Mouse (Mus musculus) midbrain, embryonic 14.5 days (tissue): ENCODE measurements around the gene Tmem206. TPM values are rescaled to one million over a fixed set of nuclear protein-coding genes. Genes with fewer than 3 reads are reported as not detected.
A peak's percentile ranks its signal among the peaks of the same experiment; 100 is the strongest.

ENCODE experiments used
- ATAC-seq: fragments of 200-750 bp; cut with Nextera tagmentation; 2 replicates; pipeline ENCODE4 v1.8.0; 2017; ENCODE audit warnings: moderate number of reproducible peaks, moderate library complexity; ENCODE audit not compliant: low FRiP score, low TSS enrichment
- DNase-seq: peaks from one replicate; pipeline ENCODE4 v3.0.0-alpha.2; 2015
- H3K27ac ChIP-seq: fragments of 300-500 bp; sonication (generic); replicated peaks from 2 replicates; pipeline ENCODE4 v1.5.1; 2014; ENCODE audit warnings: mild to moderate bottlenecking, low read depth, low read length, moderate library complexity
- H3K27me3 ChIP-seq: fragments of 300-500 bp; sonication (generic); 2 replicates; pipeline ENCODE4 v1.6.1; 2014; ENCODE audit warnings: low read length, control low read depth, mixed read lengths; ENCODE audit not compliant: control insufficient read depth, insufficient read depth
- H3K36me3 ChIP-seq: fragments of 300-500 bp; sonication (generic); 2 replicates; pipeline ENCODE4 v1.6.1; 2014; ENCODE audit warnings: low read length, control low read depth; ENCODE audit not compliant: control insufficient read depth, insufficient read depth
- H3K4me1 ChIP-seq: fragments of 300-500 bp; sonication (generic); 2 replicates; pipeline ENCODE4 v1.6.1; 2014; ENCODE audit warnings: mild to moderate bottlenecking, antibody characterized with exemption, low read length, control low read depth; ENCODE audit not compliant: control insufficient read depth, insufficient read depth
- H3K4me2 ChIP-seq: fragments of 300-500 bp; sonication (generic); 2 replicates; pipeline ENCODE4 v1.6.1; 2014; ENCODE audit warnings: mild to moderate bottlenecking, low read length, moderate library complexity
- H3K4me3 ChIP-seq: fragments of 300-500 bp; sonication (generic); replicated peaks from 2 replicates; pipeline ENCODE4 v1.5.1; 2014; ENCODE audit warnings: low read depth, low read length
- H3K9ac ChIP-seq: fragments of 300-500 bp; sonication (generic); replicated peaks from 2 replicates; pipeline ENCODE4 v1.6.1; 2014; ENCODE audit warnings: mild to moderate bottlenecking, low read length, moderate library complexity
- H3K9me3 ChIP-seq: fragments of 300-500 bp; sonication (generic); 2 replicates; pipeline ENCODE4 v1.6.1; 2016; ENCODE audit warnings: low read length, control low read depth, mixed read lengths; ENCODE audit not compliant: control insufficient read depth
- WGBS: fragments of 180-500 bp; shearing (Covaris S2); extraction: QIAGEN DNeasy Blood & Tissue Kit; methylation state at CpG from one replicate; pipeline ENCODE4 v1.1.7; 2014; 5-methylcytosine and 5-hydroxymethylcytosine counted together
- polyA plus RNA-seq: library from polyadenylated mRNA; unstranded; fragments of >200 nt; fragmentation: Nextera tagmentation; extraction: Ambion mirVana; gene quantifications from 2 replicates; pipeline ENCODE4 v1.2.1, GENCODE M21; 2014

The Tmem206 gene
- polyA plus RNA-seq, 1 experiment from 2014 or later, result 47.1 TPM

- Histone ChIP-seq H3K36me3 (peaks cover 85% of the 10 kb centered on the region), H3K9ac (no peak overlapping the region), H3K4me1 (no peaks in the 10 kb centered on the region), H3K4me2 (no peak overlapping the region), H3K4me3 (no peak overlapping the region), H3K27me3 (no peaks in the 10 kb centered on the region), H3K27ac (no peak overlapping the region), H3K9me3 (no peaks in the 10 kb centered on the region)
- WGBS, result 78% methylated on average over 4 of the region's 4 CpGs
- no peak for ATAC-seq
- DNase-seq, result no peak
These were observed 28.1 kb downstream of the Tmem206 start for GRCm38 (mm10) chr1:191353836-191354235.

GRCm38 (mm10) chr1:191356936-191357335 lies 31.2 kb downstream of the Tmem206 start:
- ATAC-seq (no peak), DNase-seq (no peak)
- 81% methylated on average over 1 of the region's 1 CpGs for WGBS
- H3K4me2 ChIP-seq, result no peak overlapping the region
- H3K4me1 ChIP-seq, result no peaks in the 10 kb centered on the region
- H3K27ac ChIP-seq, result no peak overlapping the region
- no peak overlapping the region for H3K9ac ChIP-seq
- no peak overlapping the region for H3K4me3 ChIP-seq
- H3K36me3 ChIP-seq, result peaks cover 56% of the 10 kb centered on the region
- no peaks in the 10 kb centered on the region for H3K27me3 ChIP-seq
- H3K9me3 ChIP-seq, result no peaks in the 10 kb centered on the region

DNA sequence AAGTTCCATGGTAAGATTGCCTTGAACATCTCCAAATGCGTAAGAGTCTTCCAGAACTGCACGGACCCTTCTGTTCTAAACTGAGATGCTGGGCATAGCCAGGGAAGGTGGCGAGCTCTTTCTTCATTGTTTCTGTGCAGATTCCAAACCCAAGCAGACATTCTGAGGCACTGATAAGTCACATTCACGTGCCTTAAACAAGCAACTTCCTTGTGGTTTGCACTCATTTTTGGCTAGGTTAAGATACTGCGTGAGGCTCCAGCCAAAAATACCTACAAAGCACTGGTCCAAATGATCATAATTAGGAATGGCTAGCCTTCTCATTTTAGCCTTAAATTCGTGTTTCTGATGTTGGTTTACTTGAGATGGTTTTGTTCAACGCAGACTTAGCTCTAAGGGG lies 33.8 kb downstream of the Tmem206 start:
- H3K27ac ChIP-seq, result no peak overlapping the region
- H3K9ac ChIP-seq, result no peak overlapping the region
- no peaks in the 10 kb centered on the region for H3K9me3 ChIP-seq
- H3K4me1 ChIP-seq, result no peaks in the 10 kb centered on the region
- peaks cover 40% of the 10 kb centered on the region for H3K36me3 ChIP-seq
- 92% methylated on average over 7 of the region's 7 CpGs for WGBS
- no peak for DNase-seq
- H3K4me2 ChIP-seq, result no peak overlapping the region
- H3K4me3 ChIP-seq, result no peak overlapping the region
- no peak for ATAC-seq
- no peaks in the 10 kb centered on the region for H3K27me3 ChIP-seq

DNA sequence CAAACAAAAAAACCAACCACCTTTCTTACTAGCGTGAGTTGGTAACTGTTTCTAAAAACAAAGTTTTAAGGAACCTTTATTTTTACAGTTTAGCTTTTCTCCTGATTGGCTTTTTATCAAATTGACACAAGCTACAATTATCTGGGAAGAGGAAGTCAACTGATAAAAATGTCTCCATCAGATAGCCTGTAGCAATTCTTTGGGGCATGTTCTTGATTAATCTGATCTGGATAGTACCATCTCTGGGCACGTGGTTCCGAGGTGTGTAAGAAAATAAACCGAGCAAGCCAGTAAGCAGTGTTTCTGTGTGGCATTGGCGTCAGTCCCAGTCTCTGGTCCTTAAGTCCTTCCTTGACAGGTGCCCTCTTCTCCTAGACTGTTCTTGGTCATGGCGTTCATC lies 36.7 kb downstream of the Tmem206 start:
- Histone ChIP-seq H3K36me3 (peaks cover 12% of the 10 kb centered on the region; the same call in 1 of the 2 replicates), H3K27me3 (no peaks in the 10 kb centered on the region), H3K4me2 (no peak overlapping the region), H3K4me1 (no peaks in the 10 kb centered on the region), H3K9me3 (no peaks in the 10 kb centered on the region), H3K27ac (no peak overlapping the region), H3K9ac (no peak overlapping the region), H3K4me3 (no peak overlapping the region)
- no peak for DNase-seq
- 91% methylated on average over 6 of the region's 6 CpGs for WGBS
- no peak for ATAC-seq

DNA sequence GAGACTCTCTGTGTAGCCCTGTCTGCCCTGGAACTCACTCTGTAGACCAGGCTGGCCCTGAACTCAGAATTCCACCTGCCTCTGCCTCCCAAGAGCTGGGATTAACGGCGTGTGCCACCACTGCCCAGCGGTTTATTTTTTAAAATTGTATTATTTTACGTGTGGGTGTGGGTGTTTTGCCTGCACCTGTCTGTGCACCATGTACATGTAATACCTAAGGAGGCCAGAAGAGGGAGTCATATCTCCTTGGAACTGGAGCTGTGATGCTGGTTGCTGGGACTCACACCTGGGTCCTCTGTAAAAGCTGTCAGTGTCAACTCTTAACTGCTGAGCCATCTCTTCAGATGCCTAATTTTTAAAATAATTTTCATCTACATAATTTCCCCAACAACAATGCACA lies 38.8 kb downstream of the Tmem206 start:
- Histone ChIP-seq H3K27me3 (no peaks in the 10 kb centered on the region), H3K4me3 (no peak overlapping the region), H3K4me1 (no peaks in the 10 kb centered on the region), H3K4me2 (no peak overlapping the region), H3K36me3 (no peaks in the 10 kb centered on the region), H3K9me3 (no peaks in the 10 kb centered on the region), H3K9ac (no peak overlapping the region), H3K27ac (no peak overlapping the region)
- DNase-seq (peak; percentile 41), ATAC-seq (no peak)
- 77% methylated on average over 4 of the region's 4 CpGs for WGBS

- Histone ChIP-seq H3K27me3 (no peaks in the 10 kb centered on the region), H3K4me3 (no peak overlapping the region), H3K9me3 (no peaks in the 10 kb centered on the region), H3K36me3 (no peaks in the 10 kb centered on the region), H3K9ac (no peak overlapping the region), H3K27ac (no peak overlapping the region), H3K4me1 (no peaks in the 10 kb centered on the region), H3K4me2 (no peak overlapping the region)
- ATAC-seq (no peak), DNase-seq (no peak)
- 92% methylated on average over 4 of the region's 4 CpGs for WGBS
These were observed 42.5 kb downstream of the Tmem206 start for GRCm38 (mm10) chr1:191368193-191368592.

GRCm38 (mm10) chr1:191369140-191369539 lies 43.4 kb downstream of the Tmem206 start:
- Histone ChIP-seq H3K27me3 (no peaks in the 10 kb centered on the region), H3K4me3 (no peak overlapping the region), H3K9ac (no peak overlapping the region), H3K4me1 (no peaks in the 10 kb centered on the region), H3K9me3 (no peaks in the 10 kb centered on the region), H3K36me3 (no peaks in the 10 kb centered on the region), H3K27ac (no peak overlapping the region), H3K4me2 (no peak overlapping the region)
- DNase-seq (no peak), ATAC-seq (no peak)

DNA sequence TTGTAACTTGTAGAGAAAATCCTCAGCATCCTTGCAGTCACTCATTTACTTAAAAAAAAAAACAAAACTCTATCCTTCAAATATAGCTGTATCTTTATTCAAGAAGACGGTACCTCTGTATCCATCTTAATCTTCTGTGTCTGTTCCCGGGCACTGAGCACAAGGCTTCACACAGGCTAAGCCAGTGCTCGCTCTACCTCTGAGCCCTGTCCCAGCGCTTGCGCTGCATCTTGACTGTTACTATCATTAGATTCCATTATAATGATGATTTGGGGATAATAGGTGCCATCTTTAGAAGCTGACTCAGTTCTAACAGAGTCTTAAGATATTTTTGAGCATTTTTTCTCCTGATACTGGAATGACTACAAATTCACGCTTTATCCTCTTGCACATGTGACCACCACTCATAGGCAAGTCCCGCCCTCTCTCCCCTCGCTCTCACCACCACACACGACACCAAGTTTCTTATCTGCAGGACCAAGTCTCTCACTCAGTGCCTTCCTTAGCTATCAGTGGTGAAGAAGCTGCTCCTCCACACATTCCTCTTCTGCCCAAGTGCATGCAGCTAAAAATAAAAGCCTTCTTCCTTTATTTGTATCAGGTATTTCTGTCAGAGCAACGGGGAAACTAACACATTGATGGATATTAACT lies 49.4 kb downstream of the Tmem206 start:
- ATAC-seq (no peak), DNase-seq (no peak)
- Histone ChIP-seq H3K9ac (no peak overlapping the region), H3K4me1 (no peaks in the 10 kb centered on the region), H3K4me3 (no peak overlapping the region), H3K4me2 (no peak overlapping the region), H3K36me3 (no peaks in the 10 kb centered on the region), H3K9me3 (no peaks in the 10 kb centered on the region), H3K27ac (no peak overlapping the region), H3K27me3 (no peaks in the 10 kb centered on the region)
- WGBS, result 92% methylated on average over 10 of the region's 10 CpGs

DNA sequence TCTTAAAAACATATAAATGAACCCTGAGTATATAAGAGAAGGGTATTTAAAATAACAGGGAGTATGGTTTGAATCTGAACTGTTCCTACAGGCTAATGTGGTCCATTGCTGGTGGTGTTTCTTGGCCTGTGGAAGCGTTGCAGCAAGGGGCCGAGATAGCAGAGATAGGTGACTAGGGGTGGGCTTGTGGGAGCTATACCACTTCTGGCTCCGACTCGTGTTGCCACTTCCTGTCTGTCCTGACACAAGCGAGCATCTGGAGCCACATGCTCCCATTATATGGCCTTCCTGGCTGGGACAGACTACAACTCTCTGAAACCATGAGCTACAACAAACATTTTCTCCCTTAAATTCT lies 49.9 kb downstream of the Tmem206 start:
- Histone ChIP-seq H3K4me2 (no peak overlapping the region), H3K27me3 (no peaks in the 10 kb centered on the region), H3K4me1 (no peaks in the 10 kb centered on the region), H3K36me3 (no peaks in the 10 kb centered on the region), H3K27ac (no peak overlapping the region), H3K9ac (no peak overlapping the region), H3K9me3 (no peaks in the 10 kb centered on the region), H3K4me3 (no peak overlapping the region)
- WGBS, result 95% methylated on average over 5 of the region's 5 CpGs
- ATAC-seq (no peak), DNase-seq (no peak)
